Mouse (Mus musculus): ENCODE data around the gene Rapgef5.

The Rapgef5 gene

GRCm38 (mm10) chr12:117674511-117674910 lies 158.2 kb downstream of the Rapgef5 start:
- DNase-seq = no peak

- DNase-seq = no peak
These were observed 160.0 kb downstream of the Rapgef5 start for GRCm38 (mm10) chr12:117676265-117676664.

- no peak for DNase-seq
These were observed 162.6 kb downstream of the Rapgef5 start for GRCm38 (mm10) chr12:117678916-117679315.

- DNase-seq = no peak
These were observed 163.5 kb downstream of the Rapgef5 start for GRCm38 (mm10) chr12:117679795-117680194.

- DNase-seq = no peak
These were observed 165.0 kb downstream of the Rapgef5 start for GRCm38 (mm10) chr12:117681273-117681672.

- DNase-seq = no peak
These were observed 167.1 kb downstream of the Rapgef5 start for GRCm38 (mm10) chr12:117683377-117683776.

- no peak for DNase-seq
These were observed 167.7 kb downstream of the Rapgef5 start for GRCm38 (mm10) chr12:117683984-117684383.

- DNase-seq = no peak
These were observed 168.5 kb downstream of the Rapgef5 start for GRCm38 (mm10) chr12:117684788-117685187.

GRCm38 (mm10) chr12:117685336-117685735 lies 169.1 kb downstream of the Rapgef5 start:
- no peak for DNase-seq

- DNase-seq = no peak
These were observed 170.5 kb downstream of the Rapgef5 start for GRCm38 (mm10) chr12:117686732-117687131.

- DNase-seq = no peak
These were observed 172.6 kb downstream of the Rapgef5 start for GRCm38 (mm10) chr12:117688655-117689548.

GRCm38 (mm10) chr12:117691336-117691735 lies 175.1 kb downstream of the Rapgef5 start:
- DNase-seq = no peak

- DNase-seq = no peak
These were observed 176.5 kb downstream of the Rapgef5 start for GRCm38 (mm10) chr12:117692775-117693174.

GRCm38 (mm10) chr12:117699950-117700665 lies 183.8 kb downstream of the Rapgef5 start:
- DNase-seq = no peak

GRCm38 (mm10) chr12:117700927-117701326 lies 184.6 kb downstream of the Rapgef5 start:
- no peak for DNase-seq

GRCm38 (mm10) chr12:117702291-117702690 lies 186.0 kb downstream of the Rapgef5 start:
- DNase-seq = no peak

- no peak for DNase-seq
These were observed 186.6 kb downstream of the Rapgef5 start for GRCm38 (mm10) chr12:117702928-117703327.

- DNase-seq = no peak
These were observed 187.1 kb downstream of the Rapgef5 start for GRCm38 (mm10) chr12:117703413-117703812.

- DNase-seq = no peak
These were observed 189.0 kb downstream of the Rapgef5 start for GRCm38 (mm10) chr12:117705308-117705707.

GRCm38 (mm10) chr12:117709280-117709679 lies 193.0 kb downstream of the Rapgef5 start:
- no peak for DNase-seq

- no peak for DNase-seq
These were observed 196.2 kb downstream of the Rapgef5 start for GRCm38 (mm10) chr12:117712474-117712873.

GRCm38 (mm10) chr12:117713616-117714015 lies 197.3 kb downstream of the Rapgef5 start:
- no peak for DNase-seq

- no peak for DNase-seq
These were observed 204.8 kb downstream of the Rapgef5 start for GRCm38 (mm10) chr12:117720794-117721747.
